Mouse (Mus musculus) bone marrow macrophage, adult 2 months (primary cell): ENCODE results near the gene Psmd2. TPM values are rescaled to one million over a fixed set of nuclear protein-coding genes. Genes with fewer than 3 reads are reported as not detected.

Source experiments
- H3K27ac ChIP-seq: 2 replicates; pipeline ENCODE4 v1.5.1; 2012; ENCODE audit warnings: low read depth, low read length; ENCODE audit not compliant: insufficient read depth
- H3K4me1 ChIP-seq: 2 replicates; pipeline ENCODE4 v1.6.1; 2012; ENCODE audit warnings: low read length; ENCODE audit not compliant: control insufficient read depth, insufficient read depth
- H3K4me3 ChIP-seq: 2 replicates; pipeline ENCODE4 v1.5.1; 2012; ENCODE audit warnings: mild to moderate bottlenecking, low read length, moderate library complexity; ENCODE audit not compliant: insufficient read depth
- CTCF ChIP-seq: IDR thresholded peaks from 2 replicates; pipeline ENCODE4 v1.5.1; 2012; ENCODE audit warnings: low read depth, mild to moderate bottlenecking, low read length, moderate library complexity
- POLR2A ChIP-seq: IDR thresholded peaks from 2 replicates; pipeline ENCODE4 v1.6.1; 2012; ENCODE audit warnings: mild to moderate bottlenecking, low read depth, low read length, borderline replicate concordance
- polyA plus RNA-seq: library from polyadenylated mRNA; stranded (reverse); fragments of >200 nt; gene quantifications from 2 replicates; pipeline ENCODE4 v1.2.4, GENCODE M21; 2012; ENCODE audit not compliant: missing spikeins, insufficient read depth, insufficient read length

Gene Psmd2
- polyA plus RNA-seq, 1 experiment, result 147 TPM

DNA sequence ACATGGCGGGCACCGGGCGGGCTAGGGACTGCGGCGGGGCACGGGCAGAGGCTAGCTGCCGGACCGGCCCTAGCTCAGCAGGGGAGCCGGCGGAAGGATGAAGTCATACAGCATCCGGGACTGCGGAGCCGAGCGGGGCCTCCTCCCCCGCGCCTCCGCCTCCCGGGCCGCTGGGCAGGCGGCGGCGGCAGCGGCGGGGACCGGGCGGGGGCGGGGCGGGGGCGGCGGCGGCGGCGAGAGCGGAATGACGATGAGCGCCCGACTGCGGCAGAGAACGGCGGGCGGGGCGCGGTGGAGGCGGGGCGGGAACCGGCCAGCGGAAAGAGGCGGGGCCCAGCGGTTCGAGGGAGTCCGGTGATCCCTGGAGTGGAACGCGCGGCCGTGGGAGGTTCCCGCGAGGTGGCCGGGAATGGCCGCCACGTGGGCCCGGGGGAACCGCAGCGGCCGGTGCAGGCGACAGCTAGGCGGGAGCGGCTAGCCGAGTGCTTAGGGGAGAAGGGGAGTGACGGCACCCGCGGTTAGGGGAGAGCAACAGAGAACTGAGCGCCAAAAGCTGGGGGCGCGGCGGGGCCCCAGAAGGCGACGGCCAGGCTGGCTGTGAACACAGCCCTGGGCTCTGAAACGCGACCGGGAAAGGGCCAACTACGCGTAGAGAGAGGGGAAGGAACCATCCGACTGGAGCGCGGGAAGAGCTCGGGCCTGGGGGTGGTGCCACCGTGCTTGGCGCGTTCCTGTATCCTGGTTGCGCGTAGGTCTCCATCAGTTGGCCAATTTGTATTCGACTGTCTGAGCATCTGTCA is 30.1 kb upstream of the Psmd2 start, which contains the start of gene Camk2n2:
TSS of gene Camk2n2 (minus strand) at position 97 of the 800 bp plus-strand sequence.
- Histone ChIP-seq H3K27ac (peak within 1 kb of the TSS; percentile 17), H3K4me3 (peak within 1 kb of the TSS; percentile 60), H3K4me1 (peaks cover 11% of the 10 kb centered on the region)
- TF ChIP-seq POLR2A (no peak), CTCF (no peak)

DNA sequence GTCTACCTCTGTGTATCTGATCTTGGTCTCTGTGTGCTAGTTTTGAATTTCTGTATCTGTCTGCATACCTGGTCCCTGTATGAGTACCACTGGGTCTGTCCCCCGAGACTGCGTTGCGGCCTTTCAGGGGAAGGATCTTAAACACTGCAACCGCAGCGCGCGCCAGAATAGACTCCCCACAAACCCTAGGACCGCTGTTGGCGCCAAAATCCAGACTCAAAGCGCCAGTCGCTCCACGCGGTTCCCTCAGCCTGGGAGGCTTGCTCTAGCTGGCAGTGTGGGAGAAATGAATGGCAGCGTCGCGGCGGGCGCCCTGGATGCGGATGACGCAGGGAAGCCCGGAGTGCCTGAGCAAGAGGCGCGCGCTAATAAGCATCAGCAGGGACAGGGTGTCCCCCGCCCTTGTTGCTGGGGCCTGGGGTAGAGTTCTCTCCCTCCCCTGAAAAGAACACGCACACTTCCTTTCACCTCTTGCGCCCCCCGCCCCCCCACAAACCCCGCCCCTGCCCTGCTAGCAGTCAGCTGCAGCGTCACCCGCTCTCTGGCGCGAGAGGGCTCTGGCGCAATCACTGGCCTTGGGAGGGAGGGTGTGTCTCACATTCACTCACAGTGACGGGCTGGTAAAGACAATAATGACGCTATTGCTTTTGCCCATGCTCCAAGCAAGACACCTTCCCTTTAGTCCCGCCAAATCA is 29.3 kb upstream of the Psmd2 start:
- H3K4me3 ChIP-seq, result peak overlapping the region; percentile 60
- TF ChIP-seq POLR2A, result no peak
- no peak for TF ChIP-seq CTCF
- H3K4me1 ChIP-seq, result peaks cover 11% of the 10 kb centered on the region
- peak overlapping the region; percentile 17 for H3K27ac ChIP-seq

DNA sequence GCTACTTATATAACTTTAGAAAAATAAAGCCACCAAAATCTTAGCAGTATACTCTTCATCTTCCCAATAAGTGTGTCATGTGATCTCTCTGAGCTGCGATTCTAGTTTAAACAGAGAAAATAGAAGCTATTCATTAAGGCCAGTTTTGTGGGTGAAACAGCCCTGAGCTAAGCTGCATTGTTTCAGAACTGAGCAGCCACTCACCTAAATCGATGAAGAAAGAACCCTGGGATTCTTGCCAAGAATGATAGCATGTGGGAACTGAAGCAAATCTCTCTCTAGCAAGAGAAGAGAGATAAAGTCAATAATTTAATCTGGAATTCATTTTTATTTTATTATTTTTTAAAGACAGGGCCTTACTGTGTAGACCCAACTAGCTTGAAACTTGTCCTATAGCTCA is 28.2 kb upstream of the Psmd2 start:
- TF ChIP-seq CTCF (no peak), POLR2A (no peak)
- Histone ChIP-seq H3K4me3 (no peak overlapping the region), H3K4me1 (peaks cover 11% of the 10 kb centered on the region), H3K27ac (no peak overlapping the region)

DNA sequence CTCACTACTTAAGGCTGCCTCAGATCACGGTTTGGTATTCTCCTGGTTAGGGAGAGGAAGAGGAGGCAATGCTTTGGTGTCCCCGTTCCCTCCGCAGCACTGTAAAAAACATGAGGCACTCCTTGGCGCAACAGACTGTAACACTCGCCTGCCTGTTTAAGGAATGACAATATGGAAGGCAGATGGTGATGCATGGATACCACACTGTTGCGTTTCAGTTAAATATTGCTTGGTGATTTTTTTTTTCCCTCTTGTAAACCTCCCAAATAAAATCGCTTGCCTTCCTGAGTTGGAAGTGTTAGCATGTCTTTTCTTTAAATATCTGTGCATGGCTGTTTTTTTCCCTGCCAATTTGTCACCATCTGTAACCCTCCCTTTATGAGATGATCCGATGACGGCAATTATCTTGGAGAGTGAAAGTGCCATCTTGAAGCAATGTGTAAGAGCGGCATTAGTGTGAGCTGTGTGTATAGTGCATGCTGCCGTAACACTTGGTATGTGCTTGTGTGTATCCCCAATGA is 22.5 kb upstream of the Psmd2 start:
- TF ChIP-seq CTCF (no peak), POLR2A (no peak)
- Histone ChIP-seq H3K4me1 (no peaks in the 10 kb centered on the region; the same call in 1 of the 2 replicates), H3K27ac (no peak overlapping the region), H3K4me3 (no peak overlapping the region)

DNA sequence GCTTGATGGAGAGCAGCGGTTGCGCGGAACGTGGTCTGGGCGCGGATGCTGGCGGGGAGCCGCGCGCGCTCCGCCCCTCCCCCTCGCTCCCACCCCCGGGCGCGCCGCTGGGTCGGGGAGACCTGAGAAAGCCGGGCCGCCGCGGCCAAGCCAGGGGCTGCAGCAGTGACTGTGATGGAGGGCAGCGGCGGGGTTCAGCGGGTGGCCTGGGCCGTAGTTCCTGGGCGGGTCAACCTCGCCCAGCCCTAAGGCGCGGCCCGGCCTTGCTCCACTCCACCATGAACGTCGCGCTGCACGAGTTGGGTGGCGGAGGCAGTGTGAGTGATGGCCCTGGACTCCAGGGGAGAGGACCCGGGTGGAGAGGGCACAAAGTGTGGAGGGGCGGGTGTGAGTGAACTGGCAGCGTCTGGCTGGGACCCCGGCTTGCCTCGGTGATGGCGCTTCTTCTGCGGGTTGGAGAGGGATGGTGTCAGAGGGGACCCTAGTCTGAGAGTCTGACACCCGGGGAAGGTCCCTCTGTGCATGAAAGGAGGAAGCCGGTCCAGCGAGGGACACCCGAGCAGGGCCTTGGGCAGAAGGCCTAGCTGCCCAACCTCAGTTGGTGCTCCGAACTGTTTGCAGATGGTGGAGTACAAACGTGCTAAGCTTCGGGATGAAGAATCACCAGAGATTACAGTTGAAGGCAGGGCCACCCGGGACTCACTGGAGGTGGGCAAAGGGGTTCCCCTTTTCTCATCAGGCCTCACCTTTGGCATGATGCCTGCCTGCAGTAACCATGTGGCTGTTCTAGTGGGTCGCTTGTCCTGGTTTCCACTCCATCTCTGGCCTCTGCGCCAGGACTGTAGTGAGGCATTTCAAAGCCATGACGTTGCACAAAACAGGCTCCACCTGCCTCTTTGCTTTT is 21.5 kb upstream of the Psmd2 start, which contains the start of gene Ece2:
TSS of gene Ece2 (plus strand) at position 98 of the 904 bp plus-strand sequence.
- Histone ChIP-seq H3K4me3 (peak within 1 kb of the TSS; percentile 41), H3K27ac (no peak within 1 kb of the TSS), H3K4me1 (no peaks in the 10 kb centered on the region; the same call in 1 of the 2 replicates)
- TF ChIP-seq POLR2A, result no peak
- no peak for TF ChIP-seq CTCF

DNA sequence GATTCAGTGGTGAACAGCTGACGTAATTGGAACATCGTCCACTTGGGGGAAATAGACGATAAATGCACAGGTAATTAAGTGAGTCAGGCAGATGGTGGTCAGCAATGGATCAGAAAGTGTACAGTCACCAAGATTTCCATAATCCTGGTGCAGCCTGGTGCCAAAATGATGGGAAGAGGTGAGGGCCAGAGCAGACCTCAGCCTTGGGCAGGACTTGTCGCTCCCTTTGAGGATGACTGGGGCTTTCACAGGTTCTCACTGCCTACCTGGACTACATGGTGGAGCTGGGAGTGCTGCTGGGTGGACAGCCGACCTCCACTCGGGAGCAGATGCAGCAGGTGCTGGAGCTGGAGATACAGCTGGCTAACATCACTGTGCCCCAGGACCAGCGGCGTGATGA is 14.0 kb upstream of the Psmd2 start:
- Histone ChIP-seq H3K4me3 (no peak overlapping the region), H3K27ac (no peak overlapping the region), H3K4me1 (peaks cover 3% of the 10 kb centered on the region; the same call in 1 of the 2 replicates)
- TF ChIP-seq CTCF (no peak), POLR2A (no peak)

DNA sequence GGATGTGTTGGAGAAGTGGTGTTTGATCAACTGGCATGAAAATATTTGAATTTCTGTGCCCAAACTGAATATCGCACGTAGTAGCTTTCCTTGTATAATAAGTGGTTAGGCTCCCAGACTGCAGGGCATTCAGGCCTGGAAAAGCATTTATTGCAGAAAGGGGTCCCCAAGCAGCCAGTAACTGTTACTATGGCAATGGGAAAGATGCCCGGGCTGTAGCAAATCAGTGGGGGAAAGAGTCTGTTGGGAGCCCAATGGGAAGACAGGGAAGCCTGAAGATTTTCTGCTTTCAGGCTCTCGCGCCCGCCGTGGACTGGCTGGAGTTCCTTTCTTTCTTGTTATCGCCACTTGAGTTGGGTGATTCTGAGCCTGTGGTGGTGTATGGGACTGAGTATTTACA is 13.1 kb upstream of the Psmd2 start:
- Histone ChIP-seq H3K27ac (no peak overlapping the region), H3K4me3 (no peak overlapping the region), H3K4me1 (peaks cover 3% of the 10 kb centered on the region; the same call in 1 of the 2 replicates)
- TF ChIP-seq POLR2A (no peak), CTCF (no peak)

DNA sequence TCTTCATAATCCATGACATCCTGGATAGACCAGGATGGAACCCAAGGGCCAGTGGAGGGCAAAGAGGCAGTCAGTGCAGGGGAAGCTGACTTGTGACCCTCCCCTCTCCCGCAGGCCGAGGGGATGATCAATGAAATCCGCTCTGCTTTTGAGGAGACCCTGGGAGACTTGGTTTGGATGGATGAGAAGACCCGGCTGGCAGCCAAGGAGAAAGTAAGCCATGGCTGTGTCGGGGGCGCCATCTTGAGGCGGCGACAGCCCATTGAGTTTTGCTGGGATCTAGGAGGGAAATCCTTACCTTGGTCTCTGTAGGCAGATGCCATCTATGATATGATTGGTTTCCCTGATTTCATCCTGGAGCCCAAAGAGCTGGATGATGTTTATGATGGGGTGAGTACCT is 9.3 kb upstream of the Psmd2 start:
- H3K27ac ChIP-seq, result no peak overlapping the region
- no peak overlapping the region for H3K4me3 ChIP-seq
- H3K4me1 ChIP-seq, result peaks cover 3% of the 10 kb centered on the region; the same call in 1 of the 2 replicates
- no peak for TF ChIP-seq POLR2A
- TF ChIP-seq CTCF, result peak; percentile 83

DNA sequence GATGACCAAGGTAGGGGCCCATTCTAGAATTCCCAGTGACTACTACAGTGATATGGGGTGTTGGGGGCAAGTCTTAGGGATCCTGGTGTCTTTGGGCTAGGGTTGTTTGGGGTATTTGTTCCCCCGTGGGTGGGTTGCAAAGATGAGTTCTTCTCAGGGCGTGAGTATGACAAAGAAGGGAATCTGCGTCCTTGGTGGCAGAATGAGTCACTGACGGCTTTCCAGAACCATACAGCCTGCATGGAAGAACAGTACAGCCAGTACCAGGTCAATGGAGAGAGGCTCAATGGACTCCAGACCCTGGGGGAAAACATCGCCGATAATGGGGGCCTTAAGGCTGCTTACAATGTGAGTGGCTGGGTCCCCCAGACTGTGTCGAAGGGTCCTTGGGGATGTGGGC is 7.5 kb upstream of the Psmd2 start:
- TF ChIP-seq CTCF, result no peak
- no peak for TF ChIP-seq POLR2A
- Histone ChIP-seq H3K27ac (no peak overlapping the region), H3K4me1 (peaks cover 3% of the 10 kb centered on the region; the same call in 1 of the 2 replicates), H3K4me3 (no peak overlapping the region)
